Mouse (Mus musculus) megakaryocyte, embryonic 14.5 days (primary cell): ENCODE data around the gene Ddx49.

Experiments used
- FLI1 ChIP-seq: IDR thresholded peaks from 2 replicates; pipeline ENCODE4 v1.6.1; 2012; ENCODE audit warnings: low read length, inconsistent platforms, mixed read lengths
- GATA1 ChIP-seq: IDR thresholded peaks from 3 replicates; pipeline ENCODE4 v1.6.1; 2012; ENCODE audit warnings: mixed read lengths, low read length, inconsistent platforms, borderline replicate concordance

DNA sequence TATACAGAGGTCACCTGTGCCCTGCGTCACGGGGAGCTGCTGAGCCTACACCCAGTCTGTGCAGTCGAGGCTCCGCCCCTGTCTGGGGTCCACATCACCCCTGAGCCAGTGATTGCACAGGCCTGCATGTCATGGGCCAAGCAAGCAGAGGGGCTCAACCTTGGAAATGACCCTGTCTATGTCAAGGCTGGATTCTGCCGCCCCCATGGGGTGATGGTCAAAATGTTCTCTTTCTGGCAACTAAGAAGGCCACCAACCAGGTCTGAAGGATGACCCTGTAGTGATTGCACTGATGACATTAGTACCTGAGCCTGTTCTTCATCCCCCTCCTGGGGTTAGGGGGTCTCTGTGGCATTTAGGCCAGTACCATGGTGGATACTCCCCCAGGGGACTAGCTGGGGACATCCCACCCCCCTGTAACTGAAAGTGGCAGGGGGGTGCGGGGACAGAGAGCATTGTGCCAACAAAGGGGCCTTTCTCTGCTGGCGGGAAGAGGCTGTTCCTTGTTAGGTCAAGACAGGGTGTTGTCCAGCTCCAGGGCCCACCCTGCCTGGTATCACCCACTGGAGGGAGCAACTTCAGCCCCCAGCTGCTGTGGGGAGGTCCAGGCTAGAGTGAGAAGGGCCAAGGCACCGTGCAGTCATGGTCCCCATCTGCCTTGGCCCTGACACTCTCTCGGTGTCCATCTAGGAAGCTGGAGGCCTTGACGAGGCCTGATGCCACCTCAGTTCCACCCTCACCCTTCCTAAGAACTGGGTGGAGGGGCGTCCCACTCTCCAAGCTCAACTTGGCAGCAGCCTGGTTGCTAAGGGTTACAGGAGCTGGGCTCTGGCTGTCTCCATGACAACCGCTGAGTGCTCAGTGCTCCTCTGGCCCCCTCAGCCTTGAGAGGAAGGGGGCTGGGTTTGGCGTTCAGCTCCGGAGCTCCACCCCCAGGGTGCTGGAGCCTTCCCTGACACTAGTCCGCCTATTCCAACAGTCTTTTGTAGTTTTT lies 14.5 kb upstream of the Ddx49 start:
- TF ChIP-seq FLI1 (no peak), GATA1 (no peak)
